Mouse (Mus musculus) spleen, adult 2 months (tissue): ENCODE measurements around the gene Bpgm.

ENCODE experiments used
- CTCF ChIP-seq: fragments of 200-500 bp; IDR thresholded peaks from 2 replicates; pipeline ENCODE4 v1.5.1; 2011; ENCODE audit warnings: mild to moderate bottlenecking, inconsistent platforms; ENCODE audit not compliant: insufficient read depth, insufficient read length, insufficient replicate concordance; ENCODE audit errors: extremely low read depth
- POLR2A ChIP-seq: fragments of 200-500 bp; IDR thresholded peaks from 2 replicates; pipeline ENCODE4 v1.6.1; 2011; ENCODE audit warnings: low read depth, low read length, inconsistent platforms

DNA sequence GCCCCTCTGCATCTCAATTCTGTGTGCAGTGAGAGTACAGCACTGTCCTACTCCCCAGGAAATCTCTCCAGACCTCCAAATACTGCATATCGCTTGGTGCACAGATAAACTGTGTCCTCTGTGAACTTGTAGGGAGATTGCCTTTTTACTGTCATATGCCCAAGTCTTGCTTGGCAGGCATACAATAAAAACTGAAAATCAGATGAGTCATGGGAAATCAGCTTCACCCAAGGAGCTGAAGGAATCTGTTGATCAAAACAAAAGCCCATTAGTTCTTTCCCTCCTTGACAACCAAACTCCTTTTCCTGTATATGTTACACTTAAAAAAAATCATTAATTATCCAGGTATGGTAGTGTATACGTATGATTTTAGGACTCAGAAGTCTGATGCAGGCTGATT, 32.2 kb upstream of the Bpgm start:
- TF ChIP-seq CTCF (no peak), POLR2A (no peak)
